Mouse (Mus musculus): ENCODE results near the gene Rtn4r. TPM values are rescaled to one million over a fixed set of nuclear protein-coding genes. Genes with fewer than 3 reads are reported as not detected.

Gene Rtn4r
- polyA plus RNA-seq, 1 experiment from 2014 or later, result 1.1 TPM

DNA sequence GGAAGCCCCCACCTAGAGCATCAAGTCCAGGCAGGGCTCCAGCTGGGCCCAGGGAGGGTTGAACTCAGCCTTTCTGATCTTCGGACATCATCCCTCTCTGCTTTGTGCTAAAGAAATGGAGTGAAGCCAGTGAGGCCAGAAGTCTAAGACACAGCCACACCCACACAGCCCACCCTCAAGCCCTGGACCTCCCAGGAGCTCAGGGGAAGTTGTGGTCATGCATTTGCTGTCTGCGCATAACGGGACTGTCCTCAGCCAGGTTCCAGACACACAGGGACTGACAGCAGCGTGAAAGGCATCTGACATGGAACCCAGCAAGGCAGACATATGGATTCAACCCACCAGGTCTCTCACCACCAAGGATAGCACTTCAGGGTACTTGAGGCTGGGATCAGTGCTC lies 11.0 kb upstream of the Rtn4r start:
- no peaks in the 10 kb centered on the region for H3K4me1 ChIP-seq (ENCODE audit: control insufficient read depth, insufficient read depth, low read length)
- no peak for ATAC-seq (replicated peaks; ENCODE audit: insufficient number of reproducible peaks, low FRiP score, low TSS enrichment, low read depth)
- H3K36me3 ChIP-seq (replicated peaks; ENCODE audit: control insufficient read depth, insufficient read depth, low read depth, low read length), result no peaks in the 10 kb centered on the region
- no peak overlapping the region for H3K27ac ChIP-seq (replicated peaks; ENCODE audit: low read depth, low read length)
- WGBS, result 82% methylated on average over 4 of the region's 4 CpGs
- no peaks in the 10 kb centered on the region for H3K27me3 ChIP-seq (ENCODE audit: control insufficient read depth, insufficient read depth, low read length)
- no peak overlapping the region for H3K9ac ChIP-seq (replicated peaks; ENCODE audit: low read length)
- H3K4me3 ChIP-seq (ENCODE audit: low read depth, low read length), result no peak overlapping the region
- no peak for DNase-seq (ENCODE audit: low spot score)
- no peaks in the 10 kb centered on the region for H3K9me3 ChIP-seq (replicated peaks; ENCODE audit: control insufficient read depth, low read length)
- H3K4me2 ChIP-seq (ENCODE audit: low read depth, low read length), result no peak overlapping the region

DNA sequence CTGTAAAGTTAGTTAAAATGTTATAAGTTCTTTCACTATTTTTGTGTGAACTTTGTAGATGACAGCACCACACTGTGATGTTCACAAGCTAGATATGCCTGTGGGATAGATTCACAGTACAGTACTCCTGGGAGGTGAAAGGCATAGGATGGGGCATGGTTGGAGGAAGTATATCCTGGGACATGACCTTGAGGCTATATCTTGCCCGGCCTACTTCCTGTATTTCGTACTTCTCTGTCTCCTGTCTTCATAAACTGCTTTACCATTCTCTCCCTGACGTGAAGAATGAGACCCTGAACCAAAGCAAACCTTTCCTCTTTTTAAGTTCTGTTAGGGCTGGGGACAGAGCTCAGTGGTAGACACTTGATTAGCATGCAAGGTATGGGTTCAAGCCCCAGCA lies 9.2 kb upstream of the Rtn4r start:
- ATAC-seq (replicated peaks; ENCODE audit: insufficient number of reproducible peaks, low FRiP score, low TSS enrichment, low read depth) (no peak), DNase-seq (ENCODE audit: low spot score) (no peak)
- H3K4me3 ChIP-seq (ENCODE audit: low read depth, low read length), result no peak overlapping the region
- WGBS, result 77% methylated on average over 3 of the region's 3 CpGs
- H3K4me2 ChIP-seq (ENCODE audit: low read depth, low read length), result no peak overlapping the region
- H3K4me1 ChIP-seq (ENCODE audit: control insufficient read depth, insufficient read depth, low read length), result no peaks in the 10 kb centered on the region
- no peak overlapping the region for H3K27ac ChIP-seq (replicated peaks; ENCODE audit: low read depth, low read length)
- H3K36me3 ChIP-seq (replicated peaks; ENCODE audit: control insufficient read depth, insufficient read depth, low read depth, low read length), result no peaks in the 10 kb centered on the region
- H3K9me3 ChIP-seq (replicated peaks; ENCODE audit: control insufficient read depth, low read length), result no peaks in the 10 kb centered on the region
- H3K27me3 ChIP-seq (ENCODE audit: control insufficient read depth, insufficient read depth, low read length), result no peaks in the 10 kb centered on the region
- H3K9ac ChIP-seq (replicated peaks; ENCODE audit: low read length), result no peak overlapping the region

DNA sequence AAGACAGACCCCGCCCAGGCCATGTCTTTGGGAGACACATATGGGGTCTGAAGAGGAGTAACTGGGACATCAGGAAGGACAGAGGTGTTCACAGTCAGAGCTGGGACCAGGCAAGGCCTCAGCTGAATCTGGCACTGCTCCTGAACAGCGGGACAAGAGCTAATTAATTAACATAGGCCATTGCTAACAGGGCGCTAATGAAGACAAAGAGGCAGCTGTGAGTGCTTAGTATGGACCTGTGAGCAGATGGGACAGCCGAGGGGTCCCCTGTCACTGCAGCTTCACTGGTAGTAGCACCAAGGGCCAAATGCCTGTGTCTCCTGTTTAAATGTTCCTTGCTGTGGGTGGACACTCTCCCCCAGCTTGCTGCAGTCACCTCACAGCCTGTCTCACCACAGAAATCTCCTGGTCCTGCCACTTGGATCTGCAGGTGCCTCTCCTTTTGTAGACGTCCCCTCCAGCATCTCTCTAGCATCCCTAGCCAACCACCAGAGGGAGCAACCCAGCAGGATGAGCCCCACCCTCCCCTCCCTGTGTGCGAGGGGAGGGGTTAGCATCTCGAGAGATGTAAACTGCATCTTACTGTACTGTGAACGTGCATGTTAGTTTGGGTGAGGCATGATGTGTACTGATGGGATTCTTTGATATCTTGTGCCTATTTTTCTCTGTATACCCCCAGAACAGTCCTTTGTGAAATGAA lies 8.3 kb upstream of the Rtn4r start:
- no peak overlapping the region for H3K27ac ChIP-seq (replicated peaks; ENCODE audit: low read depth, low read length)
- no peaks in the 10 kb centered on the region for H3K27me3 ChIP-seq (ENCODE audit: control insufficient read depth, insufficient read depth, low read length)
- peak; percentile 74 for DNase-seq (ENCODE audit: low spot score)
- no peak overlapping the region for H3K4me2 ChIP-seq (ENCODE audit: low read depth, low read length)
- H3K9ac ChIP-seq (replicated peaks; ENCODE audit: low read length), result no peak overlapping the region
- H3K4me3 ChIP-seq (ENCODE audit: low read depth, low read length), result no peak overlapping the region
- H3K36me3 ChIP-seq (replicated peaks; ENCODE audit: control insufficient read depth, insufficient read depth, low read depth, low read length), result no peaks in the 10 kb centered on the region
- no peaks in the 10 kb centered on the region for H3K9me3 ChIP-seq (replicated peaks; ENCODE audit: control insufficient read depth, low read length)
- H3K4me1 ChIP-seq (ENCODE audit: control insufficient read depth, insufficient read depth, low read length), result no peaks in the 10 kb centered on the region
- ATAC-seq (replicated peaks; ENCODE audit: insufficient number of reproducible peaks, low FRiP score, low TSS enrichment, low read depth), result no peak
- WGBS, result 30% methylated on average over 8 of the region's 8 CpGs

GRCm38 (mm10) chr16:18122740-18123139 lies 4.7 kb upstream of the Rtn4r start:
- Histone ChIP-seq H3K36me3 (replicated peaks; ENCODE audit: control insufficient read depth, insufficient read depth, low read depth, low read length) (no peaks in the 10 kb centered on the region), H3K4me3 (ENCODE audit: low read depth, low read length) (no peak overlapping the region), H3K4me2 (ENCODE audit: low read depth, low read length) (no peak overlapping the region), H3K27me3 (ENCODE audit: control insufficient read depth, insufficient read depth, low read length) (peaks cover 15% of the 10 kb centered on the region), H3K9me3 (replicated peaks; ENCODE audit: control insufficient read depth, low read length) (no peaks in the 10 kb centered on the region), H3K4me1 (ENCODE audit: control insufficient read depth, insufficient read depth, low read length) (no peaks in the 10 kb centered on the region), H3K9ac (replicated peaks; ENCODE audit: low read length) (no peak overlapping the region), H3K27ac (replicated peaks; ENCODE audit: low read depth, low read length) (no peak overlapping the region)
- ATAC-seq (replicated peaks; ENCODE audit: insufficient number of reproducible peaks, low FRiP score, low TSS enrichment, low read depth) (no peak), DNase-seq (ENCODE audit: low spot score) (no peak)
- 66% methylated on average over 2 of the region's 2 CpGs for WGBS

GRCm38 (mm10) chr16:18123471-18123870 lies 4.0 kb upstream of the Rtn4r start:
- no peak for ATAC-seq (replicated peaks; ENCODE audit: insufficient number of reproducible peaks, low FRiP score, low TSS enrichment, low read depth)
- Histone ChIP-seq H3K4me1 (ENCODE audit: control insufficient read depth, insufficient read depth, low read length) (no peaks in the 10 kb centered on the region), H3K4me2 (ENCODE audit: low read depth, low read length) (no peak overlapping the region), H3K9me3 (replicated peaks; ENCODE audit: control insufficient read depth, low read length) (no peaks in the 10 kb centered on the region), H3K27ac (replicated peaks; ENCODE audit: low read depth, low read length) (no peak overlapping the region), H3K27me3 (ENCODE audit: control insufficient read depth, insufficient read depth, low read length) (peaks cover 22% of the 10 kb centered on the region), H3K4me3 (ENCODE audit: low read depth, low read length) (no peak overlapping the region), H3K9ac (replicated peaks; ENCODE audit: low read length) (no peak overlapping the region), H3K36me3 (replicated peaks; ENCODE audit: control insufficient read depth, insufficient read depth, low read depth, low read length) (no peaks in the 10 kb centered on the region)
- WGBS, result 56% methylated on average over 1 of the region's 1 CpGs
- no peak for DNase-seq (ENCODE audit: low spot score)

DNA sequence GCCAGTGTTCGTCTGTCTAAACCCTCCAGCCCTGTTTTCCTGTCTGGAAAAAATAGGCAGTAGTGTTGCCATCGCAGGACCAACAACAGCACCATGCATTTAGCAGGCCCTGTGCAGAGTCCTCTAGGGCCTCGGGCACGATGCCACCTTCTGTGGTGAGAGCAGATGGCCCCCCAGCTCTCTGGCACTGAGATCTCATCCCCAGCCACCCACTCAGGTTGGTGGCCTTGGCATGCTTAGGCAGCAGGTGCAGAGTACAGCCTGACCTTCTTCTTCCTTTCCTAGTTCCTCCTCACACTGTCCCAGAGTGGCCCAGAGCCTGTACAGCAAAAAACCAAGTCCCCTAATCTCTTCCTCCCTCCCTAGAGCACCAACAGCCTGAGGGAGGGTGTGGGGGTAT lies 3.4 kb upstream of the Rtn4r start:
- no peak overlapping the region for H3K9ac ChIP-seq (replicated peaks; ENCODE audit: low read length)
- H3K27me3 ChIP-seq (ENCODE audit: control insufficient read depth, insufficient read depth, low read length), result peaks cover 27% of the 10 kb centered on the region
- no peak overlapping the region for H3K4me2 ChIP-seq (ENCODE audit: low read depth, low read length)
- no peaks in the 10 kb centered on the region for H3K4me1 ChIP-seq (ENCODE audit: control insufficient read depth, insufficient read depth, low read length)
- H3K36me3 ChIP-seq (replicated peaks; ENCODE audit: control insufficient read depth, insufficient read depth, low read depth, low read length), result no peaks in the 10 kb centered on the region
- WGBS, result 75% methylated on average over 4 of the region's 4 CpGs
- DNase-seq (ENCODE audit: low spot score) (no peak), ATAC-seq (replicated peaks; ENCODE audit: insufficient number of reproducible peaks, low FRiP score, low TSS enrichment, low read depth) (no peak)
- H3K4me3 ChIP-seq (ENCODE audit: low read depth, low read length), result no peak overlapping the region
- no peak overlapping the region for H3K27ac ChIP-seq (replicated peaks; ENCODE audit: low read depth, low read length)
- H3K9me3 ChIP-seq (replicated peaks; ENCODE audit: control insufficient read depth, low read length), result no peaks in the 10 kb centered on the region

GRCm38 (mm10) chr16:18124626-18125025 lies 2.8 kb upstream of the Rtn4r start:
- WGBS, result 36% methylated on average over 5 of the region's 5 CpGs
- no peaks in the 10 kb centered on the region for H3K4me1 ChIP-seq (ENCODE audit: control insufficient read depth, insufficient read depth, low read length)
- no peak overlapping the region for H3K9ac ChIP-seq (replicated peaks; ENCODE audit: low read length)
- ATAC-seq (replicated peaks; ENCODE audit: insufficient number of reproducible peaks, low FRiP score, low TSS enrichment, low read depth) (no peak), DNase-seq (ENCODE audit: low spot score) (no peak)
- H3K27me3 ChIP-seq (ENCODE audit: control insufficient read depth, insufficient read depth, low read length), result peaks cover 33% of the 10 kb centered on the region
- H3K9me3 ChIP-seq (replicated peaks; ENCODE audit: control insufficient read depth, low read length), result no peaks in the 10 kb centered on the region
- H3K4me2 ChIP-seq (ENCODE audit: low read depth, low read length), result no peak overlapping the region
- H3K27ac ChIP-seq (replicated peaks; ENCODE audit: low read depth, low read length), result no peak overlapping the region
- H3K36me3 ChIP-seq (replicated peaks; ENCODE audit: control insufficient read depth, insufficient read depth, low read depth, low read length), result no peaks in the 10 kb centered on the region
- H3K4me3 ChIP-seq (ENCODE audit: low read depth, low read length), result no peak overlapping the region

- no peak overlapping the region for H3K4me2 ChIP-seq (ENCODE audit: low read depth, low read length)
- H3K9ac ChIP-seq (replicated peaks; ENCODE audit: low read length), result no peak overlapping the region
- WGBS, result 93% methylated on average over 2 of the region's 2 CpGs
- H3K36me3 ChIP-seq (replicated peaks; ENCODE audit: control insufficient read depth, insufficient read depth, low read depth, low read length), result no peaks in the 10 kb centered on the region
- no peak for ATAC-seq (replicated peaks; ENCODE audit: insufficient number of reproducible peaks, low FRiP score, low TSS enrichment, low read depth)
- no peak overlapping the region for H3K4me3 ChIP-seq (ENCODE audit: low read depth, low read length)
- H3K27ac ChIP-seq (replicated peaks; ENCODE audit: low read depth, low read length), result no peak overlapping the region
- H3K9me3 ChIP-seq (replicated peaks; ENCODE audit: control insufficient read depth, low read length), result no peaks in the 10 kb centered on the region
- DNase-seq (ENCODE audit: low spot score), result no peak
- peaks cover 33% of the 10 kb centered on the region for H3K27me3 ChIP-seq (ENCODE audit: control insufficient read depth, insufficient read depth, low read length)
- no peaks in the 10 kb centered on the region for H3K4me1 ChIP-seq (ENCODE audit: control insufficient read depth, insufficient read depth, low read length)
These were observed 2.3 kb upstream of the Rtn4r start for GRCm38 (mm10) chr16:18125131-18125530.

Data from embryonic facial prominence, embryonic 11.5 days (tissue).